Mouse (Mus musculus) midbrain, embryonic 16.5 days (tissue): ENCODE results near the gene Nfam1. TPM values are rescaled to one million over a fixed set of nuclear protein-coding genes. Genes with fewer than 3 reads are reported as not detected.

ENCODE experiments used
- ATAC-seq: fragments of 200-750 bp; cut with Nextera tagmentation; 2 replicates; pipeline ENCODE4 v1.8.0; 2017; ENCODE audit warnings: moderate TSS enrichment
- H3K27ac ChIP-seq: fragments of 300-500 bp; sonication (generic); 2 replicates; pipeline ENCODE4 v1.5.1; 2014; ENCODE audit warnings: mild to moderate bottlenecking, low read length, mixed read lengths
- H3K27me3 ChIP-seq: fragments of 300-500 bp; sonication (generic); 2 replicates; pipeline ENCODE4 v1.6.1; 2014; ENCODE audit warnings: low read depth, low read length, mixed read lengths; ENCODE audit not compliant: control insufficient read depth, insufficient read depth
- H3K36me3 ChIP-seq: fragments of 300-500 bp; sonication (generic); 2 replicates; pipeline ENCODE4 v1.6.1; 2014; ENCODE audit warnings: mild to moderate bottlenecking, low read length, moderate library complexity, mixed read lengths; ENCODE audit not compliant: control insufficient read depth, insufficient read depth
- H3K4me1 ChIP-seq: fragments of 300-500 bp; sonication (generic); 2 replicates; pipeline ENCODE4 v1.6.1; 2014; ENCODE audit warnings: mild to moderate bottlenecking, low read length, mixed read lengths; ENCODE audit not compliant: control insufficient read depth, insufficient read depth
- H3K4me2 ChIP-seq: fragments of 300-500 bp; sonication (generic); 2 replicates; pipeline ENCODE4 v1.6.1; 2014; ENCODE audit warnings: mild to moderate bottlenecking, low read length, mixed read lengths
- H3K4me3 ChIP-seq: fragments of 300-500 bp; sonication (generic); 2 replicates; pipeline ENCODE4 v1.5.1; 2014; ENCODE audit warnings: low read depth, mild to moderate bottlenecking, low read length, moderate library complexity, mixed read lengths
- H3K9ac ChIP-seq: fragments of 300-500 bp; sonication (generic); 2 replicates; pipeline ENCODE4 v1.6.1; 2014; ENCODE audit warnings: low read depth, low read length, mixed read lengths
- H3K9me3 ChIP-seq: fragments of 300-500 bp; sonication (generic); replicated peaks from 2 replicates; pipeline ENCODE4 v1.6.1; 2014; ENCODE audit warnings: mild to moderate bottlenecking, low read length, mixed read lengths; ENCODE audit not compliant: control insufficient read depth, poor library complexity, severe bottlenecking
- WGBS: fragments of 180-500 bp; shearing (Covaris S2); extraction: QIAGEN DNeasy Blood & Tissue Kit; methylation state at CpG from one replicate; pipeline ENCODE4 v1.1.7; 2014; 5-methylcytosine and 5-hydroxymethylcytosine counted together
- polyA plus RNA-seq: library from polyadenylated mRNA; unstranded; fragments of >200 nt; fragmentation: Nextera tagmentation; extraction: Ambion mirVana; gene quantifications from 2 replicates; pipeline ENCODE4 v1.2.1, GENCODE M21; 2015

Gene Nfam1
- polyA plus RNA-seq, 1 experiment from 2014 or later, result 3.0 TPM

DNA sequence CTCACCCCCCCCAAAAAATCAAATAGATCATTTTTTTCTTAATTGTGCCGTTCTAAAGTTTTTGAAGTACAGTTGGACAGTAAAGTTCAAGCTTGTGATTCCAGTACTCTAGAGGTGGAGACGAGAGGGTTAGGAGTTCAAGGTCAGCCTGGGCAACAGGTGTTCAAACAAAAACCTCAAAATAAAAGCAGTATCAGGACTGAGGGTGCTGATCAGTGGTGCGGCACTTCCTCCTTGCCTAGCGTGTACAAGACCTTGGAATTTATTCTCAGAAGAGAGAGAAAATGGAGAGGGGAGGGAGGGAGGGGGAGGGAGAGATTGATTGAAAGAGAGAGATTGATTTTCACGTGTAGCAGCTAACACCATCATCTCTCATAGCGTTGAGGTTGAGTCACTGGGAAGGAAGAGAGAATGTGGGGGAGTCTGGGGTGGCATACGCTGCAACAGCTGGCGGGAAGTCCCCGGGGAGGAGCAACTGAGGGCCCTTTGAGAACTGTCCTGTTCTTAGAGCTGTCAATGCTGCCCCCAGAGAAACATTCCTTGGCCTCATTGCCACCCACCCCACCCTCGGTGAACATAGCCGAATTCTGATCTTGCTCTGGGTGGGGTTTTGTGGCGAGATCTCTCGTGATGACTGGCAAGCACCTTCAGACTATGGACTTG is 24.2 kb downstream of the Nfam1 start:
- H3K4me3 ChIP-seq, result no peak overlapping the region
- WGBS, result 77% methylated on average over 13 of the region's 13 CpGs
- no peak overlapping the region for H3K4me2 ChIP-seq
- H3K27me3 ChIP-seq, result no peaks in the 10 kb centered on the region
- H3K27ac ChIP-seq, result no peak overlapping the region
- no peak overlapping the region for H3K9ac ChIP-seq
- H3K36me3 ChIP-seq, result no peaks in the 10 kb centered on the region
- ATAC-seq, result no peak
- H3K9me3 ChIP-seq, result no peaks in the 10 kb centered on the region
- peaks cover 13% of the 10 kb centered on the region for H3K4me1 ChIP-seq

DNA sequence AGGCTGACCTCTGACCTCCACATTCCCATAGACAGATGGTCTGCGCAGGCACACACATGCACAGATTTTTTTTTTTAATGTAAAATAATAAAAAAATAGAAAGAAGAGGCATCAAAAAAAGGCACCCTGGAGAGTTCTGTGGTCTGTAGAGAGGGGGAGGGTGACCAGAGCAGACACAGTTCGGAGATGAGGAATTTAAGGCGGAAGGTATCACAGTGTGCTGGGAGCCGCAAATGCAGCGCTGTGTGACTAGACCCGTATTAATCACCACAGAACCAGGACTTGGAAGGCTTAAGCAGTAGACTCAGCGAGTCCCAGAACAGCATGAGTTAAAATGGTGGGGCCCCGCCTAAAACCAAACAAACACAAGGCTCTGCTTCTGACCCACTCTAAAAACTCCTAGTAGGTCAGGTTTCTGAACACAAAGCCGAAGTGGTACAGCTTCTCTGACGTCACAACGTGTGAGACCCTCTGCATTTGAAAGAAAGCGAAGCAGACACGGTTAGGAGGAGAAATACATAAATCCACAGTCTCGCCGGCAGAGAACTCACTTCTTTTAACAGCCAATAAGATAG is 25.7 kb downstream of the Nfam1 start:
- 48% methylated on average over 15 of the region's 15 CpGs for WGBS
- Histone ChIP-seq H3K4me1 (peaks cover 25% of the 10 kb centered on the region), H3K36me3 (no peaks in the 10 kb centered on the region), H3K27me3 (no peaks in the 10 kb centered on the region), H3K9ac (no peak overlapping the region), H3K4me2 (no peak overlapping the region), H3K27ac (no peak overlapping the region), H3K9me3 (no peaks in the 10 kb centered on the region), H3K4me3 (no peak overlapping the region)
- ATAC-seq, result no peak

DNA sequence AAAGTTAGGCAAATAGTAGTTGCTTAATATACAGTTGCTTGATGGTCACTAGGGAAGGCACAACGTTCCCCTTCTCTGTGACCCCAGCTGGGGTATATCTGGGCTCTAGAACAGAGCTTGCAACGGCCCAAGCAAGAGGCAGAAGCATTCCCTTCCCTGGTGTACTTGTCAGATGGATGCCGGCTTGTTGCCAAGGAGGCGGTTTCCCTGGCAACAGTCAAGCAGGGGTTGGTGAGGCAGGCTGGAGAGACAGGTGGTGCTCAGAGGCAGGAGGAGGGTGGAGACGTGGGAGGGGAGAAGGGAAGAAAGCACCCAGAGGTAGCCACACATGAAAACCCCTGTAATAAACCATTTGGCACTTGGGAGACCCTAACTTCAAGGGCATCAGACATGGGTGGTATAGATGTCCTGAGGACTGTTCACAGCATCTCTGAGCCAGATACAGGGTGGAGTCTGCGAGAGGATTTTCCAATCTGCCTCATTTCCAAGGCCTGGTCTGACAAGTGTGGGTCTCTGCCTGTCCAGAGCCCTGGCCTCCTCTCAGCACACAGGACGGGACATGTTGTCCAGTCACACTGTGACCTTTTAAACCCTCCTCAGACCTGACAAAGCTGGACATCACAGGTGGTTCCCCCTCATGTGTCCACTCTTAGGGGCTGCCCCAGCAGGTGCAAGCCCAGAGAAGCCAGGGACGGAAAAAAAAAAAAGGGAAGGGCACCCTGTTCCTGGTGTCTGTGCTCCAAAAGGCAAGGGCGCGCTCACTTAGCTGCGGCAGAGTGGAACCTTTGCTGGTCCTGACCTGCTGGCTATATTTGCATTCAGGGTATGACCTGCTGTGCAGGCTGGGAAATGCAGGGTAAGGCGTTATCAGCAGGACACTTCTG is 30.2 kb downstream of the Nfam1 start:
- no peaks in the 10 kb centered on the region for H3K9me3 ChIP-seq
- peak overlapping the region; percentile 50 for H3K9ac ChIP-seq
- peaks cover 20% of the 10 kb centered on the region for H3K4me1 ChIP-seq
- H3K4me2 ChIP-seq, result no peak overlapping the region
- no peaks in the 10 kb centered on the region for H3K36me3 ChIP-seq
- 31% methylated on average over 12 of the region's 12 CpGs for WGBS
- H3K27ac ChIP-seq, result peak overlapping the region; percentile 81
- peak; percentile 90 for ATAC-seq
- no peak overlapping the region for H3K4me3 ChIP-seq
- no peaks in the 10 kb centered on the region for H3K27me3 ChIP-seq

DNA sequence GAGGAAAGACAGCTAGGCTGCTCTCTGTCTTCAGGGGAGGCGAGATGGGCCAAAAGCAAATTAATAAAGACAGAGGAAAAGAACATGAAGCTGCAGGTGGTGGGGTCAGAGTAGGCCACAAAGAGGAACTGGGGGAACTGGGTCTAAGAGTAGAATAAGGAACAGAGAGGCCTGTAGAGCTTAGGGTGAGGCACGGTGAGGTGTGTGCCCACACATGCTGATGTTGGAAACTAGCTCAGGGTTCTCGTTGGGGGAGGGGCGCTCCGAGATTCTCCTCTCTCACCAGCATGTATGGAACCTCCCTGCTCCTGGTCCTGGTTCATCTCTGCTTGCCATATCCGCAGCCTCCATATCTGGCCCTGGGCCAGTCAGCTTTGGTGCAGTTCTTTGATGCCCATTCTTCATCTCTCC is 34.3 kb downstream of the Nfam1 start:
- Histone ChIP-seq H3K4me1 (peaks cover 51% of the 10 kb centered on the region), H3K27me3 (no peaks in the 10 kb centered on the region), H3K4me3 (no peak overlapping the region), H3K9me3 (no peaks in the 10 kb centered on the region), H3K4me2 (no peak overlapping the region), H3K36me3 (no peaks in the 10 kb centered on the region), H3K9ac (no peak overlapping the region), H3K27ac (no peak overlapping the region)
- 86% methylated on average over 6 of the region's 6 CpGs for WGBS
- ATAC-seq, result no peak

DNA sequence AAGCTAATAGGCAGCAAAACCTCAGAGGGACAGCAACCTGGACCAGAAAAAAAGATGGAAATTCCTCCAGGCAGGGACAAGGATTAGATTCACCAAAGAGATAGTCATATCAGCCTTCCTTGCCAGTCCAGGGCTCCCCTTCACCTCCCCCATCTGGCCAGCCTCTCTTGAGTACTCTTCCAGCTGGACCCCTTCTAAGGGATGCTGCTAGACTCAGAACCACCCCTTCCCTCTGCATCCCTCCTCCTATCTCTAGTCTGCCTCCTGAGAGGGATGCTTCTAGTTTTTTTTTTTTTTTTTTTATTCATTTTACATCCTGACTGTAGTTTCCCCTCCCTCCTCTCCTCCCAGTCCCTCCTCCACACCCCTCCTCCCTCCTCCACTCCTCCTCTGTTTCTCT is 36.7 kb downstream of the Nfam1 start:
- Histone ChIP-seq H3K4me2 (no peak overlapping the region), H3K27ac (no peak overlapping the region), H3K4me3 (no peak overlapping the region), H3K9ac (no peak overlapping the region), H3K36me3 (no peaks in the 10 kb centered on the region), H3K9me3 (no peaks in the 10 kb centered on the region), H3K27me3 (no peaks in the 10 kb centered on the region), H3K4me1 (peaks cover 40% of the 10 kb centered on the region)
- no peak for ATAC-seq

DNA sequence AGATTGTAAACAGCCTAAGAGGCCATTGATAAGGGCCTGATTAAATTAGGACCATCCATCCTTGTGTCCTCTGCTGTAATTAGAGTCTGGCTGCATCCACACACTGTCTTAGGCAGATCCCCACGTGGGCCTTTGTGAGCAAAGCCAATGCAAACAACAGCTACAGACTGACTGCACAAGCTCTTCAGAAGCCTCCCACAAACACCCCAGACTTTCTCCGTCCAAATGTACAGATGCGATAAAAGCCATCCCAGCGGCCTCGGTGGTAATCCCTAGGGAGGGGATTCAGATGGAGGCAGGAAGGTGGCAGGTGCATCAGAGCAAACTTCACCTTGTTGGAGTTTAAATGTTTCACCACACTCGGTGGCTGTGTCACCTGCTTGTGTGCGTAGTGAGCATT is 37.9 kb downstream of the Nfam1 start:
- H3K27ac ChIP-seq, result peak overlapping the region; percentile 70
- no peak overlapping the region for H3K4me2 ChIP-seq
- no peaks in the 10 kb centered on the region for H3K36me3 ChIP-seq
- no peaks in the 10 kb centered on the region for H3K9me3 ChIP-seq
- H3K9ac ChIP-seq, result 0 out of 2 replicates have a peak overlapping the region, but pooled peaks have one; percentile 2
- no peak overlapping the region for H3K4me3 ChIP-seq
- 44% methylated on average over 7 of the region's 7 CpGs for WGBS
- H3K4me1 ChIP-seq, result peaks cover 40% of the 10 kb centered on the region
- no peaks in the 10 kb centered on the region for H3K27me3 ChIP-seq
- peak; percentile 49 for ATAC-seq

DNA sequence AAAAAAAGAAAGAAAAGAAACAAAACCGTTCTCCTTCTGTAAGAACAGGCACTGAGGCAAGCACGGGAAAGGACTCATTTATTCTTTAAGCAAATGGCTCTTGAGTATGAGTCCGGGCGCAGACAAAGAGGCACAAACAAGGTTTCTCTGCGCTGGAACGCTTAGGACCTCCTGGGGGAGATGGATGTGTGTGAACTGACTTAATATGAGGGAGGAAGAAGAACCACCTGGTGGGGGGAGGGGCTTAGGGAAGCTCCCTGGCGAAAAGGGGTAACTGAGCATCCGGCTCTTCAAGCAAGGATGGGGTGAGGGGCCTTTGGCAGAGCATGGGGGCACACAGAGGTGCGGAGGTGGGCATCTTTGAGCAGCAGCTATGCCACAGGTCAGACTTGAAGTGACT is 40.2 kb downstream of the Nfam1 start:
- Histone ChIP-seq H3K4me3 (no peak overlapping the region), H3K9ac (no peak overlapping the region), H3K9me3 (no peaks in the 10 kb centered on the region), H3K27ac (0 out of 2 replicates have a peak overlapping the region, but pooled peaks have one; percentile 13), H3K4me2 (no peak overlapping the region), H3K36me3 (no peaks in the 10 kb centered on the region), H3K4me1 (peaks cover 50% of the 10 kb centered on the region), H3K27me3 (no peaks in the 10 kb centered on the region)
- 38% methylated on average over 9 of the region's 9 CpGs for WGBS
- ATAC-seq, result no peak

DNA sequence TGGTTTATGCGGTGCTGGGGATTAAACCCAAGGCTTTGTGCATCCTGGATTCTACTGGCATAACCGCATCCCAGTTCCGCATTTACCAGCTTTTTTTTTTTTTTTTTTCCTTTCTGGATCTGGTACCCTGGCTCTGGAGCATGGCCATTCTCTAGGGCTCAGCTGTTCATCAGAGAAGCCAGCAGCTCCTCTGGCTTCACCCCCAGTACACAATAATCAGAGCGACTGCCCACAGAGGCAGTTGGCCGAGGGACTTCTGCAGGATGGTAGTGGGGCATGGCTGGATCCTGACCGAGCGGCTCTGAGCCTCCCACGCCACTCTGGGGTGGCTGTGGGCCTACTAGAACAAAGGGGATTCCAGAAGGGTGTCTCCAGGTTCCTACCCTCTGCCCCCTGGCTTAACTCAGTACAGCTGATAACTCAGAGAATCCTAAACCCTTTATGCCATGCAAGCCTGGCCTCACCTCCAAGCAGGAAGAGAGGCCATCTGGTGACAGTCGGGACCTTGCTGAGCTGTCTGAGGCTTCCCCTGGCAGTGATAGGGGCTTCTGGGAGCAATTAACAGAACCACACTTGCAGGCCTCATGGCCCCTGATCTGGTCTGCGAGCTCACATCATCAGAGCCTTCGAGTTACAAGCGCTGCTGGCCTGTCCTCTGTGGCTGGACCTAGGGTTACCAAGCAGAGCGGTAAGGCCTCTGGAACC is 40.9 kb downstream of the Nfam1 start:
- 59% methylated on average over 13 of the region's 13 CpGs for WGBS
- Histone ChIP-seq H3K27me3 (no peaks in the 10 kb centered on the region), H3K9me3 (no peaks in the 10 kb centered on the region), H3K36me3 (no peaks in the 10 kb centered on the region), H3K4me1 (peaks cover 47% of the 10 kb centered on the region), H3K4me3 (no peak overlapping the region), H3K9ac (no peak overlapping the region), H3K27ac (0 out of 2 replicates have a peak overlapping the region, but pooled peaks have one; percentile 13), H3K4me2 (no peak overlapping the region)
- ATAC-seq, result no peak
